Mouse (Mus musculus) hindbrain, embryonic 16.5 days (tissue): Measurements from ENCODE around the gene Syna. TPM values are rescaled to one million over a fixed set of nuclear protein-coding genes. Genes with fewer than 3 reads are reported as not detected.

ENCODE experiments used
- ATAC-seq: fragments of 200-750 bp; cut with Nextera tagmentation; 2 replicates; pipeline ENCODE4 v1.8.0; 2017; ENCODE audit warnings: moderate TSS enrichment, moderate library complexity
- H3K27ac ChIP-seq: fragments of 300-500 bp; sonication (generic); 2 replicates; pipeline ENCODE4 v1.5.1; 2014; ENCODE audit warnings: low read depth, mild to moderate bottlenecking, control low read depth, low read length, moderate library complexity
- H3K27me3 ChIP-seq: fragments of 300-500 bp; sonication (generic); replicated peaks from 2 replicates; pipeline ENCODE4 v1.6.1; 2014; ENCODE audit warnings: low read length; ENCODE audit not compliant: control insufficient read depth, insufficient read depth
- H3K36me3 ChIP-seq: fragments of 300-500 bp; sonication (generic); 2 replicates; pipeline ENCODE4 v1.6.1; 2014; ENCODE audit warnings: mild to moderate bottlenecking, low read length, moderate library complexity, mixed read lengths; ENCODE audit not compliant: control insufficient read depth, insufficient read depth
- H3K4me1 ChIP-seq: fragments of 300-500 bp; sonication (generic); 2 replicates; pipeline ENCODE4 v1.6.1; 2014; ENCODE audit warnings: low read depth, low read length; ENCODE audit not compliant: control insufficient read depth, insufficient read depth
- H3K4me2 ChIP-seq: fragments of 300-500 bp; sonication (generic); 2 replicates; pipeline ENCODE4 v1.6.1; 2014; ENCODE audit warnings: mild to moderate bottlenecking, low read length, control low read depth, moderate library complexity
- H3K4me3 ChIP-seq: fragments of 300-500 bp; sonication (generic); 2 replicates; pipeline ENCODE4 v1.5.1; 2014; ENCODE audit warnings: mild to moderate bottlenecking, low read length, control low read depth, moderate library complexity
- H3K9ac ChIP-seq: fragments of 300-500 bp; sonication (generic); 2 replicates; pipeline ENCODE4 v1.6.1; 2014; ENCODE audit warnings: low read depth, mild to moderate bottlenecking, control low read depth, low read length, moderate library complexity
- H3K9me3 ChIP-seq: fragments of 300-500 bp; sonication (generic); 2 replicates; pipeline ENCODE4 v1.6.1; 2014; ENCODE audit warnings: mild to moderate bottlenecking, low read length, moderate library complexity; ENCODE audit not compliant: control insufficient read depth
- WGBS: fragments of 180-500 bp; shearing (Covaris S2); extraction: QIAGEN DNeasy Blood & Tissue Kit; methylation state at CpG from one replicate; pipeline ENCODE4 v1.1.7; 2014; 5-methylcytosine and 5-hydroxymethylcytosine counted together
- polyA plus RNA-seq: library from polyadenylated mRNA; unstranded; fragments of >200 nt; fragmentation: Nextera tagmentation; extraction: Ambion mirVana; gene quantifications from 2 replicates; pipeline ENCODE4 v1.2.1, GENCODE M21; 2015

Syna gene
- polyA plus RNA-seq, 1 experiment from 2014 or later, result 0.45 TPM

- Histone ChIP-seq H3K4me1 (peaks cover 33% of the 10 kb centered on the region), H3K9ac (no peak overlapping the region), H3K36me3 (no peaks in the 10 kb centered on the region), H3K27me3 (no peaks in the 10 kb centered on the region), H3K4me2 (no peak overlapping the region), H3K4me3 (no peak overlapping the region), H3K9me3 (no peaks in the 10 kb centered on the region), H3K27ac (no peak overlapping the region)
- no peak for ATAC-seq
- WGBS, result 87% methylated on average over 5 of the region's 5 CpGs
Measured at GRCm38 (mm10) chr5:134553951-134554546, 5.9 kb downstream of the Syna start.

DNA sequence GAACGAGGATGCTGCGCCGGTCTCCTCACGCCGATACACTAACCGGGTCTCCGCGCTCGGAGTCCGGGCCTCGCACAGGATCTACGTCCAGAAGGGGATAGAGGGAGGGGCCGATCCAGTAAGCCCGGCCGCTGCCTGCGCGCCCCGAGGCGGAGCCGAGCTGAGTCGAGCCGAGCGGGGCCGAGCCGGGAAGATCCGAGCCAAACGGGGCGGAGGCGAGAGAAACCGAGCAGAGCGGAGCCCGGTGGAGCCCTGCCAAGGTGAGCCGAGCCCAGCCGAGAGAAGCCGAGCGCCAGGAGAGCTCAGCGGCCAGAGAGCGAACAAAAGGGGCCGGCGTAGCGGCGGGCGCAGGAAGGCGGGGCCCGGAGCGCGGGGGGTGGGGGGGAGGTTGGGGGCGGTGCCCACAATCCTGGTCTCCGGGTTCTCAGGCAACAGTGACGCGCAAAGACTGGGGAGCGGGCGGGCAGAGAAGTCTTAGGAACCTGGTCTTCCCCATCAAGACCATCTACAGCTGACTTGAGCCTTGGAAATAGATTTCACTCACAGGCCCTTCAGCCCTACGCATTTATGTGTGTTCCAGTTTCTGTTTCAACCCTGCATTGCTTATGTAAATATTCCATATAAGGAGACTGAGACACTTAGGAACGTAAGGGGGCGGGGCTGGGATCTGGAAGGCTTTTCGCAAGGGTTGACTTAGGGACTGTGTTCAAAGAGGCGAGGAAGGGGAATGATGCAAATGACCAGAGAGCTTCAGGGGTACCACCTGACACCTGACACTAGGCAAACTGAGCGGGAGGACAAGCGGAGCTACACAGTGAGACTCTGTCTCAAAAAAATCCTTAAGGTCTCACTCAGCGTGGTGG, 7.6 kb downstream of the Syna start, which contains the start of gene Clip2:
Gene Clip2 (minus strand): TSS at position 325 of the 863 bp plus-strand sequence.
- peak; percentile 92 for ATAC-seq
- Histone ChIP-seq H3K4me2 (peak within 1 kb of the TSS; percentile 63), H3K27me3 (no peaks in the 10 kb centered on the region), H3K4me3 (peak within 1 kb of the TSS; percentile 95), H3K9ac (peak within 1 kb of the TSS; percentile 98), H3K27ac (peak within 1 kb of the TSS; percentile 99), H3K4me1 (peaks cover 47% of the 10 kb centered on the region), H3K9me3 (no peaks in the 10 kb centered on the region), H3K36me3 (no peaks in the 10 kb centered on the region)
- 1% methylated on average over 48 of the region's 61 CpGs for WGBS

DNA sequence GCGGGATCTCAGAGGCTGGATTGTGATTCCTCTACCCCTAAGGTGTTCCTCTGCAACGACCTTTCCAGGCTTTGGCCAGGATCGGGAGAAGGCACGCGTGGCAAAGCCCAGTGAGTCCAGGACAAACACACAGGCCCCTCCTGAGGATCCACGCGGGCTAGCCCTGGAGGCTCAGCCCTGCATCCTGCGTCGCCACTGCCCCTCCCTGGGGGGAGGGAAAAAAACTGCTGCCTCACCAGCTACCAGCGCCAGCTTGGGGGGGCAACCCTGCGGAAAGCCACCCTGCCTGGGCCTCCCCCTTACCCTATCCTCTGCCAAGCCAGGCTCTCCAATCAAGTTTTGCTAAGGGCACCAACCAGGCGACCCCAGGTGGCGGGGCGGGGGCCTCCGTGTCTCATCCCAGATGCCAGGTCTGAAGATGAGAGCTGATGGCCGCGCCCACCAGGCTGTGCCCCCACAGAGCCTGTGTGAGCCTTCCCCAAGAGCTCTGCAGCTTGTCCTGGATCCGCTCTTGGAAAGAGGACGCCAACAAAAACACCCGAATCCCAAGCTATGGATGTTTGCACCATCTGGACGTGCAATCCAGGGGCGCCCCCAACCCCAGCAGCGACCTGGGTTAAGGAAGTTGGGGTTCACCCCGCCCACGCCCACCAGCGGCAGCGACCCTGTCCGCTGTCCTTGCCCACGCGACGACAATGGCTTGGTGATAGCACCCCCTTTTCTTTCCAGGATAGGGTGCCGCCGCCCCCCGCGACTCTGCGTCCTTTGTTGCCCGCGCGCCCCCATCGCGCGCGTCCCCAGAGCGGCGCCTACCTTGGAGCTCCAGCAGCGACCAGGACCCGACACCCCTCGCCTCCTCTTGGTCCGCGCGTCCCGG, 8.5 kb downstream of the Syna start:
- H3K36me3 ChIP-seq, result no peaks in the 10 kb centered on the region
- peak overlapping the region; percentile 98 for H3K9ac ChIP-seq
- no peaks in the 10 kb centered on the region for H3K27me3 ChIP-seq
- WGBS, result 1% methylated on average over 41 of the region's 52 CpGs
- peak overlapping the region; percentile 99 for H3K27ac ChIP-seq
- H3K4me3 ChIP-seq, result peak overlapping the region; percentile 95
- peak overlapping the region; percentile 63 for H3K4me2 ChIP-seq
- H3K4me1 ChIP-seq, result peaks cover 53% of the 10 kb centered on the region
- H3K9me3 ChIP-seq, result no peaks in the 10 kb centered on the region
- ATAC-seq, result peak; percentile 21

DNA sequence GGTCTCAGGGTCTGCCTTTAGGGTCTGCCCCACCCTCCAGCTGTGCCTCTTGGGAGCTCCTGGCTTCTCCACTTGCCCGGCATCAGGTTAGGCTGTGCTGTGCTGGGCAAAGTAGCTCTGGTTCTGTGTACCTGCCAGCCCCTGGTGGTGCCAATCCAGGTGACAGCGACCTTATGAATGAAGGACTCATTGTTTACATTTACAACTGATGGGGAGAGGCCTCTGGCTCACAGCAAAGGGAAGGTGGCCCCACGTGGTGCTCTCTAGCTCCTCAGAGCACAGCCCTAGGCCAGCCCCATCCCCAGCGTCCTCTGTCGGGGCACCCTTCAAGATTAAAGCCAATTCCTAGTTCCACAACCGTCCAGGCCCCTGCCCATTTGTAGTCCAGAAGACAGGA, 9.1 kb downstream of the Syna start:
- H3K9ac ChIP-seq, result peak overlapping the region; percentile 98
- ATAC-seq, result peak; percentile 5; the same call in 1 of the 2 replicates
- H3K4me1 ChIP-seq, result peaks cover 54% of the 10 kb centered on the region
- H3K9me3 ChIP-seq, result no peaks in the 10 kb centered on the region
- H3K27ac ChIP-seq, result peak overlapping the region; percentile 99
- 5% methylated on average over 6 of the region's 6 CpGs for WGBS
- H3K27me3 ChIP-seq, result no peaks in the 10 kb centered on the region
- no peaks in the 10 kb centered on the region for H3K36me3 ChIP-seq
- peak overlapping the region; percentile 95 for H3K4me3 ChIP-seq
- peak overlapping the region; percentile 63 for H3K4me2 ChIP-seq

DNA sequence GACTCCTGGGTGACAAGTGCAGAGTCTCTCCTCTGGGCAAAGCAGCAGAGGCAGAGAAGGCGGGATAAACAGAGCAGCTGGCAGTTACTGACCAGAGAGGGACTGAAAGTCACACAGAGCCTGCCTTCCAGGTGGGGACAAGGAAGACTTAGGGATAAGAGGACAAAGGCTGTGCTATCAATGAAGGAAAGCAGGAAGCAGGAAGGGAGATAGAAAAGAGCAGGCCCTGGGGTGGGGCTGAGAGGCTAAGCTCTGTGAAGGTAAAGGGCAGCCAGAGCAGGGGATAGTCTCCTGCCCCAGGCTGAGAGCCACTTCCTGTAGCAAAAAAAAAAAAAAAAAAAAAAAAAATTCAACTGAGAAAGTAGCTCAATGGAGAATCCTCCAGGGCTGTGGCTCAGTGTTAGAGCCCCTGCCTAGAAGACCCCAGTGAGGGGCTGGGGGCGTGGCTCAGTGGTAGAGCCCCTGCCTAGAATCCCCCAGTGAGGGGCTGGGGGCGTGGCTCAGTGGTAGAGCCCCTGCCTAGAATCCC, 10.3 kb downstream of the Syna start:
- Histone ChIP-seq H3K27me3 (no peaks in the 10 kb centered on the region), H3K27ac (no peak overlapping the region), H3K4me1 (peaks cover 48% of the 10 kb centered on the region), H3K9ac (0 out of 2 replicates have a peak overlapping the region, but pooled peaks have one; percentile 35), H3K9me3 (no peaks in the 10 kb centered on the region), H3K36me3 (no peaks in the 10 kb centered on the region), H3K4me3 (peak overlapping the region; percentile 95; the same call in 1 of the 2 replicates), H3K4me2 (peak overlapping the region; percentile 63)
- 92% methylated on average over 2 of the region's 3 CpGs for WGBS
- no peak for ATAC-seq

- ATAC-seq, result no peak
- WGBS, result 47% methylated on average over 5 of the region's 5 CpGs
- Histone ChIP-seq H3K36me3 (no peaks in the 10 kb centered on the region), H3K9me3 (no peaks in the 10 kb centered on the region), H3K27me3 (no peaks in the 10 kb centered on the region), H3K4me3 (no peak overlapping the region), H3K27ac (no peak overlapping the region), H3K9ac (no peak overlapping the region), H3K4me2 (peak overlapping the region; percentile 1), H3K4me1 (peaks cover 55% of the 10 kb centered on the region)
Measured at GRCm38 (mm10) chr5:134548306-134548705, 11.7 kb downstream of the Syna start.

GRCm38 (mm10) chr5:134546790-134547189, 13.2 kb downstream of the Syna start:
- H3K9ac ChIP-seq, result no peak overlapping the region
- no peaks in the 10 kb centered on the region for H3K27me3 ChIP-seq
- H3K27ac ChIP-seq, result no peak overlapping the region
- WGBS, result 74% methylated on average over 7 of the region's 7 CpGs
- H3K4me1 ChIP-seq, result peaks cover 47% of the 10 kb centered on the region
- no peak overlapping the region for H3K4me2 ChIP-seq
- no peak overlapping the region for H3K4me3 ChIP-seq
- ATAC-seq, result no peak
- no peaks in the 10 kb centered on the region for H3K36me3 ChIP-seq
- H3K9me3 ChIP-seq, result no peaks in the 10 kb centered on the region

- no peaks in the 10 kb centered on the region for H3K27me3 ChIP-seq
- H3K9me3 ChIP-seq, result no peaks in the 10 kb centered on the region
- no peak overlapping the region for H3K9ac ChIP-seq
- H3K4me3 ChIP-seq, result no peak overlapping the region
- no peak overlapping the region for H3K4me2 ChIP-seq
- H3K36me3 ChIP-seq, result no peaks in the 10 kb centered on the region
- WGBS, result 66% methylated on average over 3 of the region's 3 CpGs
- ATAC-seq, result no peak
- H3K4me1 ChIP-seq, result peaks cover 50% of the 10 kb centered on the region
- H3K27ac ChIP-seq, result no peak overlapping the region
Measured at GRCm38 (mm10) chr5:134545242-134545629, 14.7 kb downstream of the Syna start.
